Mouse (Mus musculus) heart, postnatal 10 days (tissue): ENCODE data around the gene Ints5. TPM values are rescaled to one million over a fixed set of nuclear protein-coding genes. Genes with fewer than 3 reads are reported as not detected.
"Not testable (repeated sequence)": the region's sequence is repeated elsewhere in the genome, so short reads cannot be mapped to it uniquely, and the experiment has no call there.

Experiments
- DNase-seq, 2 experiments: peaks; one replicate each; pipeline ENCODE4 v3.0.0; 2021
- intact Hi-C: fragments of 180-260 bp; cut with DNase I; formaldehyde crosslinking; loops from one replicate; pipeline ENCODE4 v1.15.1; 2025
- total RNA-seq, 2 experiments: library from RNA; stranded (reverse); gene quantifications; 2 replicates each; pipeline ENCODE4 v1.2.3; 2021

Ints5 gene
- total RNA-seq, 2 experiments from 2014 or later, result 14.5 to 17.1 TPM

- DNase-seq, result no peak
- intact Hi-C loops, result no loop called here
Observed at GRCm38 (mm10) chr19:8886916-8887584, 5.8 kb upstream of the Ints5 start.

GRCm38 (mm10) chr19:8887585-8888463, 5.0 kb upstream of the Ints5 start:
- intact Hi-C loops, result no loop called here
- DNase-seq, result no peak

GRCm38 (mm10) chr19:8888511-8889385, 4.1 kb upstream of the Ints5 start, which contains the start of the genes 1810009A15Rik and Gm49416:
1810009A15Rik (plus strand) TSS chr19:8888853.
Gm49416 (plus strand) TSS chr19:8888926.
- intact Hi-C loops, result no loop called here

GRCm38 (mm10) chr19:8895397-8895960, 2.7 kb downstream of the Ints5 start:
- intact Hi-C loops, result no loop called here
- no peak for DNase-seq

More at GRCm38 (mm10) chr19:8888511-8889385, 4.1 kb upstream of the Ints5 start, which contains the start of the genes 1810009A15Rik and Gm49416:
- DNase-seq, result peak; percentile 96 to 97

GRCm38 (mm10) chr19:8896231-8896630, 3.4 kb downstream of the Ints5 start:
- intact Hi-C loops, DNase-seq: not testable (repeated sequence)

- intact Hi-C loops, result not testable (repeated sequence)
- DNase-seq, result peak; percentile 60 to 72
Observed at GRCm38 (mm10) chr19:8897211-8897864, 4.5 kb downstream of the Ints5 start.

- intact Hi-C loops, result no loop called here
- DNase-seq, result peak; percentile 96 to 98
Observed at GRCm38 (mm10) chr19:8897865-8898495, 5.2 kb downstream of the Ints5 start, which contains the start of gene Ganab. Ganab (plus strand) TSS chr19:8898071.

GRCm38 (mm10) chr19:8898576-8898975, 5.8 kb downstream of the Ints5 start:
- intact Hi-C loops, result no loop called here
- DNase-seq, result no peak

- DNase-seq, result no peak
- intact Hi-C loops, result no loop called here
Observed at GRCm38 (mm10) chr19:8899079-8899478, 6.3 kb downstream of the Ints5 start.

GRCm38 (mm10) chr19:8903412-8903811, 10.6 kb downstream of the Ints5 start:
- intact Hi-C loops, result no loop called here
- no peak for DNase-seq

- no peak for DNase-seq
- intact Hi-C loops, result no loop called here
Observed at GRCm38 (mm10) chr19:8908531-8908930, 15.7 kb downstream of the Ints5 start.

GRCm38 (mm10) chr19:8911810-8912209, 19.0 kb downstream of the Ints5 start:
- intact Hi-C loops, result no loop called here
- DNase-seq, result no peak

- DNase-seq, result no peak
- intact Hi-C loops, result no loop called here
Observed at GRCm38 (mm10) chr19:8914212-8914611, 21.4 kb downstream of the Ints5 start.

- DNase-seq, result no peak
- intact Hi-C loops, result no loop called here
Observed at GRCm38 (mm10) chr19:8919000-8919399, 26.2 kb downstream of the Ints5 start.

GRCm38 (mm10) chr19:8919684-8920072, 26.9 kb downstream of the Ints5 start:
- intact Hi-C loops, result no loop called here
- no peak for DNase-seq

GRCm38 (mm10) chr19:8920073-8920736, 27.4 kb downstream of the Ints5 start, which contains the start of gene B3gat3:
B3gat3 (plus strand) TSS chr19:8920374.
- peak; percentile 98 for DNase-seq
- intact Hi-C loops, result no loop called here

- peak in 1 of 2 experiments; percentile 52 for DNase-seq
- intact Hi-C loops, result no loop called here
Observed at GRCm38 (mm10) chr19:8920836-8921291, 28.1 kb downstream of the Ints5 start.

- intact Hi-C loops, result no loop called here
- no peak for DNase-seq
Observed at GRCm38 (mm10) chr19:8921741-8922140, 28.9 kb downstream of the Ints5 start.
